Mouse (Mus musculus) liver, adult 2 months (tissue): Measurements from ENCODE around the gene Limk1.
A peak's percentile ranks its signal among the peaks of the same experiment; 100 is the strongest.

Source experiments
- CTCF ChIP-seq: fragments of 200-500 bp; IDR thresholded peaks from 2 replicates; pipeline ENCODE4 v1.5.1; 2011; ENCODE audit warnings: low read depth, low read length, control low read depth
- POLR2A ChIP-seq: fragments of 200-500 bp; IDR thresholded peaks from 2 replicates; pipeline ENCODE4 v1.6.1; 2011; ENCODE audit warnings: low read length, control low read depth; ENCODE audit not compliant: insufficient read depth; ENCODE audit errors: extremely low read depth

DNA sequence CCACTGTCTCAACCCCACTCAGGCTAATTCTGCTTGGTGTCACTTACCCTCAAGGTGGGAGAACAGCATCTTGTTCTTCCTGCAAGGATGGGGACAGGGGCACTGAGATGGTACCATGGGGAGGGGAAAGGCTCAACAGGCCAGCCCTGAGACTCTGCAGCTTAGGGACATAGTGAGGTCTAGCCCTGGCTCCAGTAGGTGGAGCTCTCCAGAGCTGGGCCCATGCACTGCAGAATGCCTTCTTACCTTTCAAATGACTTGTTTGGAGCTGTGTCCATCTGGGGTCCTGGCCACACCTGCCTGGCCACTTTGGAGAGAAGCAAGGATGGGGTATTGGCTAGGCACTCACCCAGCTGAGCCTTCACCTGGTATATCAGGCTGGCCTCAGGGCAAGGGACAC, 82.1 kb downstream of the Limk1 start:
- TF ChIP-seq CTCF, result peak; percentile 20; the same call in 1 of the 2 replicates
- TF ChIP-seq POLR2A, result no peak
